Mouse (Mus musculus) thymus, adult 2 months (tissue): ENCODE results near the gene Capn9.

Experiments
- CTCF ChIP-seq: fragments of 200-500 bp; IDR thresholded peaks from 2 replicates; pipeline ENCODE4 v1.5.1; 2012; ENCODE audit warnings: mild to moderate bottlenecking, control low read depth, low read length, moderate library complexity, borderline replicate concordance; ENCODE audit not compliant: control insufficient read depth, poor library complexity, insufficient read depth; ENCODE audit errors: extremely low read depth
- POLR2A ChIP-seq: fragments of 200-500 bp; IDR thresholded peaks from 2 replicates; pipeline ENCODE4 v1.6.1; 2012; ENCODE audit warnings: mild to moderate bottlenecking, low read length, control low read depth, moderate library complexity; ENCODE audit not compliant: control insufficient read depth, poor library complexity, insufficient read depth; ENCODE audit errors: extremely low read depth

GRCm38 (mm10) chr8:124614325-124614724 lies 38.4 kb downstream of the Capn9 start:
- TF ChIP-seq CTCF, result no peak
- TF ChIP-seq POLR2A, result no peak
